Mouse (Mus musculus) gastrocnemius, adult 2 months (tissue): ENCODE results near the gene Mup8. TPM values are rescaled to one million over a fixed set of nuclear protein-coding genes. Genes with fewer than 3 reads are reported as not detected.
"Not testable (repeated sequence)": the region's sequence is repeated elsewhere in the genome, so short reads cannot be mapped to it uniquely, and the experiment has no call there.

Source experiments
- DNase-seq: peaks from one replicate; pipeline ENCODE4 v3.0.0; 2022
- H3K27ac ChIP-seq: fragments of 200-600 bp; 2 replicates; pipeline ENCODE4 v1.8.1; 2022; ENCODE audit warnings: mild to moderate bottlenecking
- H3K4me3 ChIP-seq: fragments of 200-600 bp; 2 replicates; pipeline ENCODE4 v1.8.1; 2022; ENCODE audit warnings: mild to moderate bottlenecking, moderate library complexity
- intact Hi-C: fragments of 180-260 bp; cut with DNase I; formaldehyde crosslinking; loops from one replicate; pipeline ENCODE4 v1.15.1; 2025
- long read RNA-seq, 2 experiments: library from polyadenylated mRNA; stranded (forward); transcript quantifications; one replicate each; pipeline ENCODE4 v2.0.0; 2021
- total RNA-seq, 2 experiments: library from RNA; stranded (reverse); gene quantifications; 2 replicates each; pipeline ENCODE4 v1.2.3; 2021

Gene Mup8
- total RNA-seq = not detected
- long read RNA-seq, experiment 1 = 0 reads
- long read RNA-seq, experiment 2 = 0 reads

DNA sequence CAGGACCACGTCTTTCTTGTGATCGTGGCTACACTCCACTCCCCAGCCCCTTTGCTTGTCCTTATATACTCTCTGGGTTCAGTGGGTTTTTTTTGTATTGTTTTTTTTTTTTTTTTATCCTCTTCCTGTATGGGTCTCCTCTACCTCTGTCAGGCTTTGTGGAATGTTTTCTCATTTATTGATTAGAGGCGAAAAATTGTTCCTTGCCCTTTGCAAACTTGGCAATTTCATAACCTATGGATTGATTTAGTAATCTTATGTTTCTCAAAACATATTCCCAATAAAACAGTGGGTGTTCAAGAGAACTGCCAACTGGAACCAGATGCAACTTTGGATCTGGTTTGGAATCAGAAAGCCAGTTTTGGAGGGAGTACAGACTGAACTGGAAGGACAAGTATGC lies at the start of gene Mup8:
Gene Mup8, minus strand, starts transcription at position 101 of the 400 bp plus-strand sequence.
- DNase-seq, H3K4me3 ChIP-seq, H3K27ac ChIP-seq, intact Hi-C loops: not testable (repeated sequence)

- DNase-seq, H3K27ac ChIP-seq, intact Hi-C loops, H3K4me3 ChIP-seq: not testable (repeated sequence)
Observed at GRCm38 (mm10) chr4:60265977-60266770, 43.8 kb upstream of the Mup8 start.

DNA sequence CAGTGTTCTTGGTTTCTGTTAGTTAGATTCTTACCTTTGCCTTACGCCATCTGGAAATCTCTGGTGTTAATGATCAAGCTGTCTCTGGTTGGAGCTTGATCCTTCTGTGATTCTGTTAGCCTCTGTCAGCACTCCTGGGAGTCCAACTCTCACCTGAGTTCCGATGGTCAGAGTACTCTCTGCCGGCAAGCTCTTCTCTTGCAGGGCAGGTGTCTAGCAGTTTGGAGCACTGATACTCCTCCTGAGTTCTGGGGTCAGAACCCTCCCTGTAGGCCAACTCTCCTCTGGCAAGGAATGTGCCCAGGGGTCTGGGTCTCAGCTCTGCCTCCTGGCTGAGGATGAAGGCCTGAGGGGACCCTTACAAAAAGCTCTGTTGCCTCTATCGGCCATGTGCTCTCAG lies 40.3 kb upstream of the Mup8 start:
- H3K4me3 ChIP-seq, DNase-seq, intact Hi-C loops: not testable (repeated sequence)

More for the DNA sequence above, 40.3 kb upstream of the Mup8 start:
- not testable (repeated sequence) for H3K27ac ChIP-seq

Other genes starting within 250 kb of the Mup8 start
- gene Mup7, start 152.1 kb downstream of the Mup8 start, total RNA-seq = not detected
- not detected for gene Mup2, start 68.3 kb downstream of the Mup8 start, total RNA-seq
- not detected for gene Mup9, start 199.4 kb upstream of the Mup8 start, total RNA-seq